Mouse (Mus musculus) WW6 (cell line): ENCODE measurements around the gene Cfap61.

Source experiments
- DNase-seq: peaks from one replicate; pipeline ENCODE4 v3.0.0-alpha.2; 2013; ENCODE audit warnings: low read depth, low spot score

The Cfap61 gene

GRCm38 (mm10) chr2:146257037-146257436 is 322.5 kb downstream of the Cfap61 start:
- no peak for DNase-seq

GRCm38 (mm10) chr2:146257609-146258008 is 323.0 kb downstream of the Cfap61 start:
- DNase-seq = no peak

- no peak for DNase-seq
Observed at GRCm38 (mm10) chr2:146258736-146259469, 324.3 kb downstream of the Cfap61 start.

DNA sequence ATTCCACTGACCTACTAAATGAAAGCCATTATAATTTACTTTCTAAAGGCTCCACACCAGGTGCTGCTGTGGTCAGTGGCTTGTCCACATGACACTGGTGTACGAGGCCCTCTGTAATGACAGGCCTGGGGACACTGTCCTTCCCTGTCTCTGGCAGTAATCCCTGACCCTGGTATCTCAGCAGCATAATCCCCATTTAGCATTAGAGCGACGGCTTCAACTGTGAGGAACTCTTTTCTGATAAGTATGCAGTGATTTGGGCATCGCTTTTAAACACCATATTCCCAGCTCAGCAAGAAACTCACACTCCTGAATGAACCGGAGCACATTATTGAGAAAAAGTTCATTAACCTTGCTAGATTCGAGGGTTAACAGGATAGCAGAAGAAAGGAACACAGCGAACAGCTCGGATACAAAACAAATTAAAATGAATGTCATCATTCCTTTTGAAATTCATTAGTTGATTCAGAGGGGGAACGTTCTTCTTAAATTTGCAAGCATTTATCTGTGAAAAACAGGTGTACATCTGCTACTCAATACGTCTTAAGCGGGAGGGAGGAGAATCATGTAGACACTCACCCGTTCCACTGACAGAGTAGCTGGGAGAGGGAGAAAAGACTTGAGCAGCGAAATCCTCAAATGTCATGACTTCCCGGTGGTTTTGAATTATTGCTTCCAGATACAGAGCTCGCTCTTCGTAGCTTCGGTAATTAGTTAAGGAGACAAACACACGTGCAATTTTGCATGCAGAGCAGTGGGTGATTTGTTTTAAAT is 325.4 kb downstream of the Cfap61 start:
- no peak for DNase-seq

GRCm38 (mm10) chr2:146261146-146261545 is 326.6 kb downstream of the Cfap61 start:
- no peak for DNase-seq

GRCm38 (mm10) chr2:146262215-146262614 is 327.6 kb downstream of the Cfap61 start:
- DNase-seq = no peak

DNA sequence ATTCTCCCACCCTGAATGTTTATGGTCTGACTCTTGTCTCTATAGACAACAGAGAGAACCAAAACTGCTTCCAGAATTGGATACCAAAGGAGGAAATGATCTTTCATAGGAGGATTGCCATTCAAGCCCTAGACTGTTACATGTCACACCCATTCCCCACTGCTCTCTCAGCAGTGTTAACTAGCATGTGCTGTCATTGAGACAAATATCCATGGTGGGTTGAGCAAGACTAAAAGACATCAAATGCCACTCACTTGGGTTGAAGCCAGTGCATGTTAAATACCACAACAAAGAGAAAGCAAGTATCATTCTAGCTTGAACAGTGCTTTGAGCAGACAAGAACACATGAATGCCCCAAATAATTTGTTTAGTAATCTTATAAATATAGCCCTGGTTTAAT is 328.4 kb downstream of the Cfap61 start:
- no peak for DNase-seq
